Mouse (Mus musculus) ovary, postnatal 36 days (tissue): ENCODE results near the gene Heatr5a.

Experiments used
- DNase-seq: peaks from one replicate; pipeline ENCODE4 v3.0.0; 2022; ENCODE audit warnings: low spot score, mixed read lengths

The Heatr5a gene

DNA sequence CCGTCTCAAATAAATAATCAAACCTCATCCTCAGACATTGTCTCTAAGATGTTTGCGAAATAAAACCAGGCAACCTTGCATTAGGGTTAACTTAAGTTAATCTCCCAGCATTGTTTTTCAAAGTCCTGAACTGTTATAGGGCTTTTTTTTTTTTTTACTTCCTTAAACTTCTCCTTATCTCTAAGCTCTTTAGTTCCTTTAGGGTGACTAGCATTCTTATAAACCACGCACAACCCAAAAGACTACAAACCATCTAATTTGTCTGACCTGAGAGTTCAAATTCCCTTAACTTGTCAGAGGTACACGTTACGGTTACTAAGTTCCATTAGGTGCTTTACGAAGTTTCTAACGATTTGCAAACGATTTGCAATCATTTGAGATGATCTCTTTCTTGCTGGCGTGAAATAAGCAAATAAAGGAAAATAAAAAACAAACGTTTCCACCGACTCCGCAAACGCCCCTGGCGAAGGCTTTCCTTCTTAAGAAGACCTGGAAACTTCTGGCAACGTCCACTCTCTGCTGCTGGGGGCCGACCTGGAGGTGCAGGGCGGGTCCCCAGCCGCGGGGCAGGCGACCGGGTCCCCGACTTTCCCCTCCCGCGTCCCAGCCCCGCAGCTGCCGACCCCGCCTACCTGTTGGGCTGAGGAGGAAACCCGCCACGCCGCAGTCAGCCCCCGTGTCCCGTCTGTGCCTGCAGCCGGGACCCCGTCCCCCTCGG lies 610 bp downstream of the Heatr5a start:
- DNase-seq: no peak

GRCm38 (mm10) chr12:51969876-51970275 lies 1.2 kb downstream of the Heatr5a start:
- DNase-seq: no peak

GRCm38 (mm10) chr12:51969092-51969491 lies 2.0 kb downstream of the Heatr5a start:
- DNase-seq: no peak

- no peak for DNase-seq
These were observed 3.1 kb downstream of the Heatr5a start for GRCm38 (mm10) chr12:51967915-51968595.

- no peak for DNase-seq
These were observed 13.5 kb downstream of the Heatr5a start for GRCm38 (mm10) chr12:51957626-51958025.

- DNase-seq: no peak
These were observed 18.8 kb downstream of the Heatr5a start for GRCm38 (mm10) chr12:51952309-51952708.

DNA sequence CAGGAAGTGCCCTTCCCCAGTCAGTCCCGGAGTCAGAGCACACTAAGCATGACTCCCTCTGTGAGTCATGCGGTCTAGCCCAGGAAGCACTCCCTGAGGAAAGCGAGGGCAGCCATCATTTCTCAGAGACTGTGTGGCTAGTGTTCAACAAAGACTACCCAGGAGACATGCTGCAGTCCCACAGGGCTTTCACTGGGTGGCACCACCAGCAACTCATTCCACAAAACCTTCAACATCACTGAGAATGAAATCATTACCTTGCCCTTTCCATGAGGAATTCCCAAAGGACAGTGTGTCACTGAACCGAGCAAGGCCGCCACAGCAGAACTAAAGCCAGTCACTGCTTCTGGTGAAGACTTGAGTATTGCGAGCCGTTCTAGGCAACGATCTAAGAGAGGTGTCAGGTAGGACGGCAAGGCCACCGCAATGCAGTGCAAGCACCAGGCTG lies 23.6 kb downstream of the Heatr5a start:
- DNase-seq: no peak

DNA sequence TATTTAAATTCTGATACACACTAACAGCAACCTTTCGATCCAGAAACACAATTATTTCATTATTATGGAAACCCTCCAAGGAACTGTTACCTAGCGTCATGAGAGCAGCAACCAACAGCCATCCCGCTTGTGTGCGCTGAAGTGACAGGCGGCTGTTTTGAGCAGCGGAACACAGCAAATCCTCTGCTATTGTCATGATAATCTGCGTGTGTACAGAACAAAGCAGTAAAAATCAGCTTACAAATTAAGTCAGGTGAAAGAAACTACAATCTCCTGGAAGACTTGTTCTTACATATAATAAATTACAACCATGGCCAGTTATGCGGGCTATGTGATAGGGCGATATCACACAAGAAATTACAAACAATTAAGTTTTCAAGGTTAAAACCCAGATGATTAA lies 25.8 kb downstream of the Heatr5a start:
- DNase-seq: no peak

DNA sequence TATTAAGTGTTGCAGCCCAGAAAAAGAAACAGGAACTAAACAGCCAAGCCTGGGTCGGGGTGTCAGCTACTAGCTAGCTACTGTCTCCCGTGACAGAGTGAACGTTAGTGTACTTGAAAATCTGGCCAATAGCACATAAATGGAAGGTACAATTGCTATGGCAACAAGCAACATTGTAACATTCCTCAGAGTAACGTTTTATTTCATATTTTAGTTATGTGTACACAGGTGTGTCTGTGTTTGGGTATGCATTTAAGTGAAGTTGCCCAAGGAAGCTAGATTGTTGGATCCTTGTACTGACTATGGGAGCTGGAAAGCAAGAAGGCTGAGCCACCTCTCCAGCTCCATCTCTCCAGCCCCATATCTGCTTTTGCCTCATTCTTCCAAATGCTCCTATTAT lies 31.3 kb downstream of the Heatr5a start:
- no peak for DNase-seq

DNA sequence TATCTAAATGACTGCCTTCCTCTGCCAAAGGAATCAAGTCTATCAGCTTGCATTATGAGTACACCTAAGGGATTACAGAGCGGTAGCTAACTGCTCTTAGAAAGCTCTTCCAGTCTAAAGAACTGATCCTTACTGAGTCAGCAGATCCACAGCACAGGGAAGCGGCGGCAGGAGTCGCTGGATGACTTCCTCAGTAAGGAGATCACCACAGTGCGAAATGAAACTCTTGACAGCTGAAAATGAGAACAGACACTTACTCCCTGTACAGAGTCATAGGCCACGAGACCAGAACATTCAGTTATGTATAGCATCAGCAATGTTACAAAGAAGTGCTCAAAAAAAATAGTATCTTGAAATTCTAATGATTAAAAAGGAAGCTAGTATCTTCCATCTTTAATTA lies 33.2 kb downstream of the Heatr5a start:
- no peak for DNase-seq

GRCm38 (mm10) chr12:51929630-51930029 lies 41.5 kb downstream of the Heatr5a start:
- DNase-seq: no peak

- no peak for DNase-seq
These were observed 53.9 kb downstream of the Heatr5a start for GRCm38 (mm10) chr12:51917191-51917590.

- DNase-seq: no peak
These were observed 56.0 kb downstream of the Heatr5a start for GRCm38 (mm10) chr12:51914903-51915670.

GRCm38 (mm10) chr12:51909202-51909601 lies 61.9 kb downstream of the Heatr5a start:
- no peak for DNase-seq

GRCm38 (mm10) chr12:51907543-51907942 lies 63.6 kb downstream of the Heatr5a start:
- no peak for DNase-seq

DNA sequence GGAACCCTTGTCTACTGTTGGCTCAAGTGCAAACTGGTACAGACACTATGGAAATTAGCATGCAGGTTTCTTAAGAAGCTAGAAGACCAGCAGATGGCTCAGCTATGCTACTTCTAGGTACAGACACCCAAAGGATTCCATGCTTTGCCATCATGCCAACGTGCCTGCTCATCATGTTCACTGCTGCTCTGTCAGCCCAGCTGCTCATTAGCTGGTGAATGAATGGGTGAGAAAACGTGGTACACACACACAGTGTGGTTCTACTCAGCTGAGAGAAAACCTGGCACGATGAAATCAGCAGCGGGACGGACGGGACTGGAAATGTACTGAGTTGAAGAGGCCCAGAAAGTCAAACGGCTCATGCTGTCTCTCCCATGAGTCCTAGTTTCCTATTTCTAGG lies 70.6 kb downstream of the Heatr5a start:
- no peak for DNase-seq

- no peak for DNase-seq
These were observed 74.2 kb downstream of the Heatr5a start for GRCm38 (mm10) chr12:51896901-51897300.

DNA sequence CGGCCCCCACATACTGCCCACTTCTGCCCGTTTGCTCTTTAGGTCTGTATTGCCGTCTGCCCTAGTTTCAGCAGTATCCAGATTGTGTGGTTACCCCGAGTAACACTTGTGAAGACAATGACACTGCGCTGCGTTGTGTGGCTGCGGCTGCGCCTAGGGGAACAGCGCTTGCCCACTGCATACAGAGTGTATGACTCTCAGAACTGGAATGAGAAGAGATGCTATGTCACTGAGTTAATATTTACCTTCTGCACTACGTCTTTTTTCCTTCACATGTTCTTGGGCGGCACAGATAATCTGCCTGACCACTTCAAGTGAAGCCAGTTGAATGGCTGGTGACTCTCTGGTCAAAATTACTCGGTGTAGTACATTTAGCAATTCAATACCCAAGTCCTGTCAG lies 82.5 kb downstream of the Heatr5a start:
- no peak for DNase-seq

DNA sequence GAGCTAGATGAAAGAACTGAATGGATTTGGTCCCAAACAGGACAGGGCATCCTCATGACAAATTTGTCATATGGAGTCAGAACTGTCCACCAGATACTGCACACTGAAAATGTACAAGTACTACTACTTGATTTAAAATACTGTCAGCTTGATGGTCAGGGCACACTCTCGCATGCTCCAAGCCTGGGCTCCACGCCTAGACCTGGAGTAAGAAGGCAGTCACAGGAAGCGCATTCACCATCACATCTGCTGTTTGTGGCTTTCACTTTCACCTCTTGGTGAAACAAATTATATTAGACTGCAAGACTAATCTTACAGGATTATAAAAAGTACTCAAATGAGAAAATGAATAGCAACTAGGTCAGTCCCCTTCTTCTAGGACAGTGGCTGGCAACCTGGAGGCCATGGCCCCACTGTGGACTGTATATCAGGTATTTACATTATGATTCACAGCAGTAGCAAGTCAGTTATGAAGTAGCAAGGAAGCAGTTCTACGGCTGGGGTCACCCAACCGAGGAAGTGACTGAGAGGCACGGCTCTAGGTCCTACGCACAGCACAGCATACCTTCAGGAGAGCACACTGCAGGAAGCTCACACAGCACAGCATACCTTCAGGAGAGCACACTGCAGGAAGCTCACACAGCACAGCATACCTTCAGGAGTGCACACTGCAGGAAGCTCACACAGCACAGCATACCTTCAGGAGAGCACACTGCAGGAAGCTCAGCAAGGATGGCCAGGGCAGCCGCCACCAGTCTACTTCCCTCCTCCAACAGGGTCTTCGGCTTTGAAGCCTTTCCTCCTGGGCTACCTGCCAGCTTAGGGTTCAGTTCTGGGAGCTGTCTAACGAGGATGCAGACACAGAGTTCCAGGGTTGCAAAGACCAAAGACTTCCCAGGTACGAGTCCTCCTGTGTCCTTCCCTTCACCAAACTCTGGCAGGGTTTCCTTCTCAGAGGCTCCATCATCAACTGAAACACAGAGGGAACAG lies 83.5 kb downstream of the Heatr5a start:
- no peak for DNase-seq

GRCm38 (mm10) chr12:51886369-51886768 lies 84.8 kb downstream of the Heatr5a start:
- DNase-seq: no peak

GRCm38 (mm10) chr12:51884801-51885200 lies 86.3 kb downstream of the Heatr5a start:
- DNase-seq: no peak
